Mouse (Mus musculus) MEL (cell line): ENCODE data around the gene Rsbn1. TPM values are rescaled to one million over a fixed set of nuclear protein-coding genes. Genes with fewer than 3 reads are reported as not detected.

Experiments used
- DNase-seq: peaks from one replicate; pipeline ENCODE4 v3.0.0; 2011; ENCODE audit warnings: low read depth, low spot score
- H3K27ac ChIP-seq: 2 replicates; pipeline ENCODE4 v1.5.1; 2012; ENCODE audit warnings: low read depth, mild to moderate bottlenecking, control low read depth, low read length, moderate library complexity; ENCODE audit not compliant: control insufficient read depth
- H3K27me3 ChIP-seq, 2 experiments: fragments of 150-350 bp in 1 of 2; sonication (generic) in 1 of 2; 2 replicates each; pipeline ENCODE4 v1.6.1; 2012; ENCODE audit warnings: low read length in 2 of 2, mild to moderate bottlenecking in 2 of 2, improper control_type of control experiment in 1 of 2, moderate library complexity in 1 of 2; ENCODE audit not compliant: insufficient read depth in 2 of 2, control insufficient read depth in 1 of 2
- H3K36me3 ChIP-seq, 2 experiments: 2 replicates each; pipeline ENCODE4 v1.6.1; 2012 to 2014; ENCODE audit warnings: low read length in 2 of 2, improper control_type of control experiment in 1 of 2, inconsistent platforms in 1 of 2, mild to moderate bottlenecking in 1 of 2; ENCODE audit not compliant: insufficient read depth in 2 of 2, control insufficient read depth in 1 of 2
- H3K4me1 ChIP-seq, 2 experiments: fragments of 150-350 bp in 1 of 2; sonication (generic) in 1 of 2; 2 replicates each; pipeline ENCODE4 v1.6.1; 2012; ENCODE audit warnings: low read length in 2 of 2, improper control_type of control experiment in 1 of 2, mild to moderate bottlenecking in 1 of 2; ENCODE audit not compliant: insufficient read depth in 2 of 2, control insufficient read depth in 1 of 2
- H3K4me3 ChIP-seq, 2 experiments: fragments of 150-350 bp in 1 of 2; sonication (generic) in 1 of 2; 2 replicates each; pipeline ENCODE4 v1.5.1; 2012; ENCODE audit warnings: low read depth in 2 of 2, low read length in 2 of 2, mild to moderate bottlenecking in 2 of 2, moderate library complexity in 2 of 2, control low read depth in 1 of 2, improper control_type of control experiment in 1 of 2; ENCODE audit not compliant: control insufficient read depth in 1 of 2, insufficient read depth in 1 of 2
- H3K79me2 ChIP-seq: 2 replicates; pipeline ENCODE4 v1.6.1; 2012; ENCODE audit warnings: mild to moderate bottlenecking, low read length, moderate library complexity; ENCODE audit not compliant: control insufficient read depth, poor library complexity, insufficient read depth
- H3K9ac ChIP-seq: 2 replicates; pipeline ENCODE4 v1.6.1; 2012; ENCODE audit warnings: low read depth, mild to moderate bottlenecking, control low read depth, low read length, moderate library complexity; ENCODE audit not compliant: control insufficient read depth, poor library complexity, severe bottlenecking
- H3K9me3 ChIP-seq: fragments of 150-350 bp; sonication (generic); replicated peaks from 2 replicates; pipeline ENCODE4 v1.6.1; 2012; ENCODE audit warnings: mild to moderate bottlenecking, low read length, improper control_type of control experiment, moderate library complexity; ENCODE audit not compliant: insufficient read depth
- BHLHE40 ChIP-seq: IDR thresholded peaks from 2 replicates; pipeline ENCODE4 v1.6.1; 2012; ENCODE audit warnings: low read depth, mild to moderate bottlenecking, inconsistent platforms, low read length, improper control_type of control experiment, borderline replicate concordance
- CHD2 ChIP-seq: IDR thresholded peaks from 2 replicates; pipeline ENCODE4 v1.6.1; 2011; ENCODE audit warnings: low read length, improper control_type of control experiment
- CTCF ChIP-seq, 3 experiments: IDR thresholded peaks in 2 of 3; conservative IDR thresholded peaks in 1 of 3; 2 replicates each; pipeline ENCODE4 v1.5.1; 2011 to 2012; ENCODE audit warnings: low read length in 3 of 3, low read depth in 2 of 3, mild to moderate bottlenecking in 2 of 3, improper control_type of control experiment in 1 of 3, inconsistent platforms in 1 of 3, mixed read lengths in 1 of 3, moderate library complexity in 1 of 3; ENCODE audit not compliant: control insufficient read depth in 1 of 3, insufficient read depth in 1 of 3, poor library complexity in 1 of 3, severe bottlenecking in 1 of 3
- EP300 ChIP-seq, 2 experiments: IDR thresholded peaks; 2 replicates each; pipeline ENCODE4 v1.6.1; 2011; ENCODE audit warnings: improper control_type of control experiment in 2 of 2, low read length in 2 of 2, low read depth in 1 of 2, mild to moderate bottlenecking in 1 of 2
- ETS1 ChIP-seq: IDR thresholded peaks from 2 replicates; pipeline ENCODE4 v1.6.1; 2012; ENCODE audit warnings: low read depth, mild to moderate bottlenecking, inconsistent platforms, low read length, improper control_type of control experiment, moderate library complexity
- GABPA ChIP-seq: IDR thresholded peaks from 2 replicates; pipeline ENCODE4 v1.6.1; 2012; ENCODE audit warnings: low read depth, mild to moderate bottlenecking, inconsistent platforms, low read length, improper control_type of control experiment, moderate library complexity
- MEF2A ChIP-seq: IDR thresholded peaks from 2 replicates; pipeline ENCODE4 v1.6.1; 2014; ENCODE audit warnings: low read depth, mild to moderate bottlenecking, inconsistent platforms, low read length, improper control_type of control experiment; ENCODE audit not compliant: poor library complexity, insufficient replicate concordance, severe bottlenecking; ENCODE audit errors: extremely low read depth
- MXI1 ChIP-seq: IDR thresholded peaks from 2 replicates; pipeline ENCODE4 v1.6.1; 2011; ENCODE audit warnings: mild to moderate bottlenecking, low read depth, low read length, improper control_type of control experiment
- MYC ChIP-seq: IDR thresholded peaks from 2 replicates; pipeline ENCODE4 v1.6.1; 2011; ENCODE audit warnings: low read depth, mild to moderate bottlenecking, low read length, improper control_type of control experiment, moderate library complexity
- NELFE ChIP-seq: IDR thresholded peaks from 2 replicates; pipeline ENCODE4 v1.6.1; 2011; ENCODE audit warnings: low read depth, low read length, improper control_type of control experiment
- NRF1 ChIP-seq: IDR thresholded peaks from 2 replicates; pipeline ENCODE4 v1.6.1; 2014; ENCODE audit warnings: low read depth, mild to moderate bottlenecking, inconsistent platforms, low read length, improper control_type of control experiment, moderate library complexity; ENCODE audit not compliant: poor library complexity, insufficient read depth, severe bottlenecking
- RCOR1 ChIP-seq: IDR thresholded peaks from 2 replicates; pipeline ENCODE4 v1.6.1; 2012; ENCODE audit warnings: low read depth, mild to moderate bottlenecking, inconsistent platforms, low read length, improper control_type of control experiment
- TAL1 ChIP-seq: IDR thresholded peaks from 2 replicates; pipeline ENCODE4 v1.6.1; 2012; ENCODE audit warnings: mild to moderate bottlenecking, inconsistent platforms, low read length, moderate library complexity, mixed read lengths
- TBP ChIP-seq: IDR thresholded peaks from 2 replicates; pipeline ENCODE4 v1.8.0; 2011; ENCODE audit warnings: low read depth, low read length, improper control_type of control experiment
- USF2 ChIP-seq, 2 experiments: IDR thresholded peaks; 2 replicates each; pipeline ENCODE4 v1.6.1; 2011 to 2012; ENCODE audit warnings: improper control_type of control experiment in 2 of 2, low read length in 2 of 2, borderline replicate concordance in 1 of 2, inconsistent platforms in 1 of 2, low read depth in 1 of 2, mild to moderate bottlenecking in 1 of 2; ENCODE audit not compliant: insufficient read depth in 1 of 2
- ZKSCAN1 ChIP-seq: IDR thresholded peaks from 2 replicates; pipeline ENCODE4 v1.6.1; 2012; ENCODE audit warnings: low read depth, mild to moderate bottlenecking, inconsistent platforms, low read length, improper control_type of control experiment, moderate library complexity
- polyA plus RNA-seq, 2 experiments: library from polyadenylated mRNA; stranded (reverse) in 1 of 2; unstranded in 1 of 2; fragments of >175 nt in 1 of 2; fragments of >200 nt in 1 of 2; gene quantifications; 2 replicates each; pipeline versions ENCODE4 v1.2.1 to v1.2.4; 2012; ENCODE audit warnings: low replicate concordance in 2 of 2, low read depth in 1 of 2; ENCODE audit not compliant: insufficient read length in 2 of 2, insufficient read depth in 1 of 2, missing spikeins in 1 of 2
- total RNA-seq: library from RNA; depleted of rRNA; stranded (reverse); fragments of 300-350 nt; gene quantifications from 2 replicates; pipeline ENCODE4 v1.2.3, GENCODE M21; 2012

The Rsbn1 gene
- total and polyA plus RNA-seq, 3 experiments, result 10.5 to 37.3 (median 10.8) TPM

DNA sequence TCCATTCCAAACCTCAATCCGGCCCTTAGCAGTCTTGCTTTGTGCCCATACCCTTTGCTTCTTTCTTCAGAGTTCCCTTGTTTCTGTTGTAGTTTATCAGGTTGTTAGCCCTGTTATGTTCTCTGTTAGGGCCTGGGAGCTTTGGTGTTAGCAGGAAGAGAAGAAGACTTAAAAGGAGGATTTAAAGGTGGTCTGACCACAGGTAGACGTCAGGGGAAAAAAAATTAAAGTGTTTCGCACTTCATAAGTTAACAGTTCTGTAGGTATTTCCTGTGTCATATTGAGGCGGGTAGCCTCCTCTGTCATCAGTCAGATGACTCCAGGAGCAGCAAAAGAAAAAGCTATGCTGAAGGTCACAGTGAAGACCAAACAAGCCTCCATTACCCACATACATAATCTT is 45.9 kb upstream of the Rsbn1 start:
- Histone ChIP-seq H3K9me3 (no peaks in the 10 kb centered on the region), H3K36me3 (no peaks in the 10 kb centered on the region), H3K4me3 (no peak overlapping the region), H3K27ac (no peak overlapping the region), H3K27me3 (peaks cover 4 to 15% of the 10 kb centered on the region in 2 experiments), H3K79me2 (no peaks in the 10 kb centered on the region), H3K4me1 (peaks cover 0 to 4% of the 10 kb centered on the region in 2 experiments; a peak in 1 of 4 replicates), H3K9ac (no peak overlapping the region)
- no peak for TF ChIP-seq ETS1
- no peak for TF ChIP-seq EP300 (IDR thresholded peaks at IDR 0.05; ENCODE audit: low read depth in 1 of 2, low read length in 2 of 2)
- no peak for DNase-seq

DNA sequence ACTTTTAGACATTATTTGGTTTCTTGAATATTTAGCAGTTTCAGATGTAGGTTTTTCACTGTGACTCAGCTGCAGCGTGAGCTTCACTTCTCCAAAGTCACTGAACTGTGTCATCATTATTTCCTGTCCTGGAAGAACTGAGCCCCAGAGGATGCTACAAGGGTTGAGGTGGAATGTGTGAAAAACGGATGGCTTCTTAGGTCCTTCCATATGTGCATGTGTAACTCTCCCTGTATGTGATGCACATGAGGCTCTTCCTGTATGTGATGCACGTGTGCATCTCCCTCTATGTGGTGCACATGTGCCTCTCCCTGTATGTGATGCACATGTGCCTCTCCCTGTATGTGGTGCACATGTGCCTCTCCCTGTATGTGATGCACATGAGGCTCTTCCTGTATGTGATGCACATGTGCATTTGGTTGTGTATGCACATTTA is 41.2 kb upstream of the Rsbn1 start:
- Histone ChIP-seq H3K36me3 (no peaks in the 10 kb centered on the region; a peak in 1 of 4 replicates), H3K4me1 (peaks cover 0 to 7% of the 10 kb centered on the region in 2 experiments; a peak in 2 of 4 replicates), H3K27me3 (peaks cover 0 to 8% of the 10 kb centered on the region in 2 experiments; a peak in 2 of 4 replicates), H3K4me3 (no peak overlapping the region), H3K9ac (no peak overlapping the region), H3K9me3 (no peaks in the 10 kb centered on the region), H3K79me2 (no peaks in the 10 kb centered on the region), H3K27ac (no peak overlapping the region)
- TF ChIP-seq TBP (no peak), TAL1 (no peak), CTCF (IDR thresholded peaks at IDR 0.05 in 2 of 3, conservative IDR thresholded peaks at IDR 0.05 in 1 of 3; ENCODE audit: control insufficient read depth in 1 of 3, insufficient read depth in 1 of 3, low read depth in 2 of 3, low read length in 3 of 3, poor library complexity in 1 of 3, severe bottlenecking in 1 of 3) (no peak), NRF1 (no peak), NELFE (no peak), CHD2 (no peak), MXI1 (no peak), RCOR1 (no peak), MEF2A (no peak), GABPA (no peak), BHLHE40 (no peak), USF2 (IDR thresholded peaks at IDR 0.05; ENCODE audit: borderline replicate concordance in 1 of 2, insufficient read depth in 1 of 2, low read depth in 1 of 2, low read length in 2 of 2) (no peak), MYC (no peak), ZKSCAN1 (no peak)
- peak; percentile 32 for DNase-seq
